Mouse (Mus musculus) stomach, embryonic 16.5 days (tissue): ENCODE data around the gene Ccng2. TPM values are rescaled to one million over a fixed set of nuclear protein-coding genes. Genes with fewer than 3 reads are reported as not detected.

ENCODE experiments used
- ATAC-seq: fragments of 200-750 bp; cut with Nextera tagmentation; 2 replicates; pipeline ENCODE4 v1.8.0; 2017; ENCODE audit warnings: moderate number of reproducible peaks, moderate TSS enrichment; ENCODE audit not compliant: insufficient read depth, low FRiP score
- H3K27ac ChIP-seq: fragments of 300-500 bp; sonication (generic); 2 replicates; pipeline ENCODE4 v1.5.1; 2014; ENCODE audit warnings: low read length
- H3K27me3 ChIP-seq: fragments of 300-500 bp; sonication (generic); 2 replicates; pipeline ENCODE4 v1.6.1; 2014; ENCODE audit warnings: low read length, control low read depth, mixed read lengths; ENCODE audit not compliant: control insufficient read depth, insufficient read depth
- H3K36me3 ChIP-seq: fragments of 300-500 bp; sonication (generic); 2 replicates; pipeline ENCODE4 v1.6.1; 2014; ENCODE audit warnings: low read length; ENCODE audit not compliant: control insufficient read depth, insufficient read depth
- H3K4me1 ChIP-seq: fragments of 300-500 bp; sonication (generic); 2 replicates; pipeline ENCODE4 v1.6.1; 2014; ENCODE audit warnings: low read length, control low read depth, mixed read lengths; ENCODE audit not compliant: control insufficient read depth, insufficient read depth
- H3K4me2 ChIP-seq: fragments of 300-500 bp; sonication (generic); 2 replicates; pipeline ENCODE4 v1.6.1; 2014; ENCODE audit warnings: low read depth, low read length, mixed read lengths
- H3K4me3 ChIP-seq: fragments of 300-500 bp; sonication (generic); replicated peaks from 2 replicates; pipeline ENCODE4 v1.5.1; 2014; ENCODE audit warnings: mild to moderate bottlenecking, low read length
- H3K9ac ChIP-seq: fragments of 300-500 bp; sonication (generic); 2 replicates; pipeline ENCODE4 v1.6.1; 2014; ENCODE audit warnings: low read length
- H3K9me3 ChIP-seq: fragments of 300-500 bp; sonication (generic); replicated peaks from 2 replicates; pipeline ENCODE4 v1.6.1; 2016; ENCODE audit warnings: low read length, control low read depth; ENCODE audit not compliant: control insufficient read depth
- WGBS: fragments of 180-500 bp; shearing (Covaris S2); extraction: QIAGEN DNeasy Blood & Tissue Kit; methylation state at CpG from one replicate; pipeline ENCODE4 v1.1.7; 2014; 5-methylcytosine and 5-hydroxymethylcytosine counted together
- polyA plus RNA-seq: library from polyadenylated mRNA; unstranded; fragments of >200 nt; fragmentation: Nextera tagmentation; extraction: Ambion mirVana; gene quantifications from 2 replicates; pipeline ENCODE4 v1.2.1, GENCODE M21; 2015

Ccng2 gene
- polyA plus RNA-seq, 1 experiment from 2014 or later, result 32.3 TPM

DNA sequence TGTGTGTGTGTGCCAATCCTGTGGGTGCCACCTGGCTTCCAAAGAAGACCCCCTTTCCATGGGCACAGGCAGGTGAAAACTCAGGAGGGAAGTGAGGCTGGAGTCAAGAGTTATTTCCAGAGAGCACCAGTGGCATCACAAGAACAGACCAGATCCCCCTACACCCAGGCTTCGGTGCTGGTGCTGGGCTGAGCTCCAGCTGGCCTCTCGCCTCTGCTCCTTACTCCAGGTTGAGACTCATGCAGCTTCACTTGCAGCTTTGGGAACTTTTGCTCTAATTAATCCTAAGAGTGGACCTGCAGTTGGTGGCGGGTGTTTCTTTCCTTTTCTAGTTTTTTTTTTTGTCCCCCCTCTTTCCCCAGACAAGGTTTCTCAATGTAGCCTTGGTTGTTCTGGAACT, 30.3 kb downstream of the Ccng2 start:
- no peak overlapping the region for H3K9ac ChIP-seq
- no peaks in the 10 kb centered on the region for H3K27me3 ChIP-seq
- no peaks in the 10 kb centered on the region for H3K4me1 ChIP-seq
- H3K27ac ChIP-seq, result no peak overlapping the region
- 77% methylated on average over 3 of the region's 3 CpGs for WGBS
- H3K9me3 ChIP-seq, result 0 out of 2 replicates have a peak, but pooled peaks cover 4% of the 10 kb centered on the region
- H3K36me3 ChIP-seq, result no peaks in the 10 kb centered on the region
- no peak for ATAC-seq
- no peak overlapping the region for H3K4me3 ChIP-seq
- no peak overlapping the region for H3K4me2 ChIP-seq

DNA sequence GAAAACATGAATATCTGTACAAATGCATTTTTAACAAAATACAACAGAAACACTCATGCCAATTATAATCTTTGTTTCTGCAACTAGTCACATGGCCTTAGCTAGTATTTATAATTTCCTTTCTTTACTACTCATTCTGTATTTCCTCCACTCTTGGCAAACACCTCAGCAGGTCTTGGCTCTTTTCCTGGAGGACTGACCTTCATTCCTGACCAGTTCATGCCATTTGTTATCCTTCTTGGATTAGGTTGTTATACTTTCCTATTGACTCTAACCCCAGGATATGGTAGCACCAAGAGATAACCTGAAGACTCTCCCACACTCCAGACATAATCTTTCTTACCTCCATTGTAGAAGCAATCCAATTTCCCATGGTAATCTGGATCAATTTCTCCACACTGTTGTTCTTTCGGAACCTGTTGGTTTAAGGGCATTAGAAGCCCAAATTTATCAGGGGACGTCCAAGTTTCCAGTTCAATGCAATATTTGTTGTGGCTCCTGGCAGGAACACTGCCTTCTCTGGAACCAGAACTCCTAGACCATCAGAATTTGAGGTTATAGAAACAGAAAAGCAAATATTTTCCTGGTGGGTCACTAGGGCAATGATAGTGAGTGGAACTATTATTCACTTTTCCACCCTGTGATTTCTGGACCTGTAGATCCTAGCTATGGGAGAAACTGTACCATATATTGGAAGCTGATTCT, 38.2 kb downstream of the Ccng2 start:
- no peaks in the 10 kb centered on the region for H3K27me3 ChIP-seq
- no peak overlapping the region for H3K9ac ChIP-seq
- H3K36me3 ChIP-seq, result no peaks in the 10 kb centered on the region
- no peaks in the 10 kb centered on the region for H3K4me1 ChIP-seq
- H3K4me3 ChIP-seq, result no peak overlapping the region
- WGBS, result 80% methylated on average over 2 of the region's 2 CpGs
- no peak overlapping the region for H3K27ac ChIP-seq
- 0 out of 2 replicates have a peak, but pooled peaks cover 4% of the 10 kb centered on the region for H3K9me3 ChIP-seq
- no peak for ATAC-seq
- no peak overlapping the region for H3K4me2 ChIP-seq

DNA sequence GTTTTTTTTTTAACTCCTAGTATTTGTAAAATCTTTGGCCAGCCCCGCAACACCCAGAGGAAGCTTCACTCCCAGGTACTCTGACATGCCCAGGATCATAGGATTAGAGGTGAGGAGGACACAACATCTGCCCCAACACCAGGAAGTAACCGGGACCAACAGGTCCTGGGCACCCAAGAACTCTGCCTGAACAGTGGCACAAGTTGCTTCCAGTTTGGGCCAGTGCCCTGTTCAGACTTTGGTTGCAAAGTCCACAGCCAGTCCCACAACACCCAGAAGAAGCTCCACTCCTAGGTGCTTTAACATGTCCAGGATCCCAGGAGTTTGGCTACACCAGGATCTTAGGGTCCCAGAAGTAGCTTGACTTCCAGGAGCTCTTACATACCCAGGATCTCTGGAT, 41.9 kb downstream of the Ccng2 start:
- Histone ChIP-seq H3K27me3 (no peaks in the 10 kb centered on the region), H3K4me3 (no peak overlapping the region), H3K9ac (no peak overlapping the region), H3K9me3 (no peaks in the 10 kb centered on the region), H3K36me3 (no peaks in the 10 kb centered on the region), H3K4me2 (no peak overlapping the region), H3K27ac (no peak overlapping the region), H3K4me1 (no peaks in the 10 kb centered on the region)
- WGBS, result 87% methylated on average over 2 of the region's 2 CpGs
- no peak for ATAC-seq

DNA sequence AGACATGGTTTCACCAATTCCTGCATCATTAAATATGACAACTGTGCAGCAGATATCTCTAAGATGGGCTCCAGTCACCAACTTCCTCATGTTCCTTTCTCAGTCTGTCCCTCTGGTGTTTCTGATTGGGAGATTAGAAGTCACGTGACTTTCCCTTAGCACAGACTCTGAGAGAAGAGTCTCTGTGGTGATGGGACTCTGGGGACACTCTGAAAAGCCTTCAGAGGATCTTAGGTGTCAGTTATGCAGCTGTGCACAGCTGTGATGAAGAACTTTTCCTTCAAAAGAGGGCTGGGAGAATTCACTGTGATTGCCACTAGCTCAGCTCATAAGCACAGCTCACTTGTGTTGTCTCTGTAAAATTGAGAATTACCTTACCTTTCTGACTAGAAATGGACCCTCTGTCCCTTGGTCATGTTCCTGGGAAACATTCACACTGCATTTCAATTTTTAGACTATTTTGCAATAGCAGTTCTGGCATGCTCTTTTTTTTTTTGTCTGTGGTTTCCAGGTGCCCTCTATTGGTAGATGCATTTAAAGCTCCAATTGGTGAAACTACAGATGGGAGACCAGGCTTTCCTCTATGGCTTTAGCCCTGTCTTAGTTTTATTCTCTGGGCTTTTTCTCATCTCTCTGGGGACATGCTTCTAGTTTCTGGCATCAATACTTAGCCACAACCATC, 56.4 kb downstream of the Ccng2 start:
- 40% methylated on average over 1 of the region's 1 CpGs for WGBS
- ATAC-seq, result no peak

More for the DNA sequence above, 56.4 kb downstream of the Ccng2 start:
- H3K27me3 ChIP-seq, result no peaks in the 10 kb centered on the region
- H3K9me3 ChIP-seq, result no peaks in the 10 kb centered on the region
- H3K9ac ChIP-seq, result no peak overlapping the region
- no peaks in the 10 kb centered on the region for H3K4me1 ChIP-seq
- no peak overlapping the region for H3K4me2 ChIP-seq
- H3K36me3 ChIP-seq, result no peaks in the 10 kb centered on the region
- no peak overlapping the region for H3K27ac ChIP-seq
- H3K4me3 ChIP-seq, result no peak overlapping the region

Other genes starting within 250 kb of the Ccng2 start
- gene Sowahb, start 222.2 kb upstream of the Ccng2 start, polyA plus RNA-seq, result 1.8 and 2.0 TPM in 2 replicates
- 134 and 146 TPM in 2 replicates for gene Sept11, start 173.8 kb upstream of the Ccng2 start, polyA plus RNA-seq
- 56.9 and 63.8 TPM in 2 replicates for gene Ccni, start 60.8 kb upstream of the Ccng2 start, polyA plus RNA-seq
- 1.2 and 1.6 TPM in 2 replicates for gene 2010109A12Rik, start 60.7 kb upstream of the Ccng2 start, polyA plus RNA-seq